ENCODE assay signal across 21 mouse cellular contexts in genomic region chr14:75706647-75707046, GRCm38 (mm10). TPM values are rescaled to one million over a fixed set of nuclear protein-coding genes. Genes with fewer than 3 reads are reported as not detected.
A peak's percentile ranks its signal among the peaks of the same experiment; 100 is the strongest.
DNase-seq lines count a peak whose midpoint lies in the region; ATAC-seq and TF ChIP-seq lines count a peak whose summit lies in the region.
"Had no signal": no experiment of that assay in that cellular context is flagged by ENCODE, and none has a peak within 500 bp of the region (broad histone marks: within the 10 kb centered on the region; RNA-seq: fewer than 3 reads in every experiment).

No protein-coding gene starts in this region.

- H3K27me3 ChIP-seq in MEL (ENCODE audit: control insufficient read depth in 1 of 2, insufficient read depth in 2 of 2, low read length in 2 of 2) = no peaks in the 10 kb centered on the region
- no peaks in the 10 kb centered on the region for H3K27me3 ChIP-seq in kidney, adult 2 months (replicated peaks; ENCODE audit: control insufficient read depth, insufficient read depth, low read length)
- no peaks in the 10 kb centered on the region for H3K27me3 ChIP-seq in kidney, postnatal 0 days (ENCODE audit: insufficient read depth, low read length)
- H3K27me3 ChIP-seq: embryonic facial prominence, embryonic 15.5 days; forebrain, embryonic 15.5 days; hindbrain, embryonic 13.5 days; neural tube, embryonic 15.5 days had no signal

- TF ChIP-seq CTCF in MEL (IDR thresholded peaks at IDR 0.05 in 2 of 3, conservative IDR thresholded peaks at IDR 0.05 in 1 of 3; ENCODE audit: control insufficient read depth in 1 of 3, insufficient read depth in 1 of 3, low read depth in 2 of 3, low read length in 3 of 3, poor library complexity in 1 of 3, severe bottlenecking in 1 of 3) = no peak
- TF ChIP-seq CTCF in kidney, adult 2 months (conservative IDR thresholded peaks at IDR 0.05; ENCODE audit: insufficient read depth, insufficient read length, low read depth, low read length) = no peak
- TF ChIP-seq CTCF in kidney, postnatal 0 days (IDR thresholded peaks at IDR 0.05; ENCODE audit: low read depth) = no peak
- TF ChIP-seq CTCF in olfactory bulb, adult 2 months (IDR thresholded peaks at IDR 0.05; ENCODE audit: insufficient read depth, low read depth, low read length) = no peak

- no peak overlapping the region for H3K4me3 ChIP-seq in MEL (ENCODE audit: control insufficient read depth in 1 of 2, insufficient read depth in 1 of 2, low read depth in 2 of 2, low read length in 2 of 2)
- no peak overlapping the region for H3K4me3 ChIP-seq in kidney, adult 2 months (ENCODE audit: insufficient read depth, low read depth, low read length)
- H3K4me3 ChIP-seq in kidney, postnatal 0 days (replicated peaks; ENCODE audit: low read depth, low read length) = no peak overlapping the region
- H3K4me3 ChIP-seq in olfactory bulb, adult 2 months (ENCODE audit: insufficient read depth, low read depth, low read length) = no peak overlapping the region
- H3K4me3 ChIP-seq: embryonic facial prominence, embryonic 15.5 days; forebrain, embryonic 15.5 days; hindbrain, embryonic 13.5 days; midbrain, embryonic 10.5 days; myocyte; neural tube, embryonic 15.5 days had no signal

- TF ChIP-seq POLR2A in MEL (IDR thresholded peaks at IDR 0.05; ENCODE audit: control insufficient read depth in 1 of 2, insufficient read depth in 1 of 2, low read depth in 1 of 2, low read length in 2 of 2, poor library complexity in 1 of 2) = no peak
- TF ChIP-seq POLR2A in kidney, adult 2 months (IDR thresholded peaks at IDR 0.05; ENCODE audit: low read depth, low read length) = no peak
- TF ChIP-seq POLR2A in olfactory bulb, adult 2 months (IDR thresholded peaks at IDR 0.05; ENCODE audit: insufficient read depth, low read depth, low read length) = no peak

- no peak for TF ChIP-seq EP300 in MEL (IDR thresholded peaks at IDR 0.05; ENCODE audit: low read depth in 1 of 2, low read length in 2 of 2)

- H3K36me3 ChIP-seq in MEL (ENCODE audit: control insufficient read depth in 1 of 2, insufficient read depth in 2 of 2, low read length in 2 of 2) = peaks cover 0 to 31% of the 10 kb centered on the region in 2 experiments; a peak in 2 of 4 replicates
- peaks cover 7% of the 10 kb centered on the region for H3K36me3 ChIP-seq in kidney, adult 2 months (ENCODE audit: control insufficient read depth, insufficient read depth, low read length)
- H3K36me3 ChIP-seq in kidney, postnatal 0 days (ENCODE audit: insufficient read depth, low read length) = peaks cover 30% of the 10 kb centered on the region

- H3K9ac ChIP-seq in MEL (ENCODE audit: control insufficient read depth, low read depth, low read length, poor library complexity, severe bottlenecking) = no peak overlapping the region
- no peak overlapping the region for H3K9ac ChIP-seq in kidney, postnatal 0 days (ENCODE audit: low read depth, low read length)
- H3K9ac ChIP-seq: embryonic facial prominence, embryonic 15.5 days; forebrain, embryonic 15.5 days; hindbrain, embryonic 13.5 days; neural tube, embryonic 15.5 days had no signal

- no peak overlapping the region for H3K4me2 ChIP-seq in kidney, postnatal 0 days (ENCODE audit: low read length)
- H3K4me2 ChIP-seq: embryonic facial prominence, embryonic 15.5 days; forebrain, embryonic 15.5 days; hindbrain, embryonic 13.5 days; neural tube, embryonic 15.5 days had no signal

- DNase-seq in MEL (ENCODE audit: low read depth, low spot score) = no peak
- DNase-seq in kidney, adult 2 months = peak; percentile 78
- DNase-seq in kidney, postnatal 0 days (ENCODE audit: low spot score) = peak; percentile 13
- no peak for DNase-seq in layer of hippocampus, adult 8-10 months (ENCODE audit: low spot score in 2 of 2)
- DNase-seq in cerebellum, adult 11-12 months = no peak
- DNase-seq in embryo, embryonic 10.5 days (ENCODE audit: low spot score) = no peak
- DNase-seq: adrenal gland, postnatal 10 days; B cell, adult 2 months; cerebellum, adult 9-10 months; gastrocnemius, postnatal 14 days; right cerebral cortex, postnatal 25 days; spleen, adult 18-20 months had no signal

- H3K4me1 ChIP-seq in MEL (ENCODE audit: control insufficient read depth in 1 of 2, insufficient read depth in 2 of 2, low read length in 2 of 2) = no peaks in the 10 kb centered on the region
- peaks cover 13% of the 10 kb centered on the region for H3K4me1 ChIP-seq in kidney, adult 2 months (ENCODE audit: control insufficient read depth, insufficient read depth, low read length)
- H3K4me1 ChIP-seq in kidney, postnatal 0 days (replicated peaks; ENCODE audit: insufficient read depth, low read length) = no peaks in the 10 kb centered on the region
- H3K4me1 ChIP-seq in olfactory bulb, adult 2 months (ENCODE audit: control insufficient read depth, insufficient read depth, low read length) = no peaks in the 10 kb centered on the region
- H3K4me1 ChIP-seq: embryonic facial prominence, embryonic 15.5 days; forebrain, embryonic 15.5 days; hindbrain, embryonic 13.5 days had no signal

- no peak overlapping the region for H3K27ac ChIP-seq in MEL (ENCODE audit: control insufficient read depth, low read depth, low read length)
- peak overlapping the region; percentile 82 for H3K27ac ChIP-seq in kidney, adult 2 months (ENCODE audit: insufficient read depth, low read depth, low read length)
- H3K27ac ChIP-seq in kidney, postnatal 0 days = 0 out of 2 replicates have a peak overlapping the region, but pooled peaks have one; percentile 31
- 0 out of 2 replicates have a peak overlapping the region, but pooled peaks have one; percentile 21 for H3K27ac ChIP-seq in olfactory bulb, adult 2 months (ENCODE audit: insufficient read depth, low read depth, low read length)
- H3K27ac ChIP-seq: embryonic facial prominence, embryonic 15.5 days; forebrain, embryonic 15.5 days; hindbrain, embryonic 13.5 days; macrophage; midbrain, embryonic 10.5 days; neural tube, embryonic 15.5 days had no signal

- peak; percentile 55; the same call in 1 of the 2 replicates for ATAC-seq in kidney, postnatal 0 days (replicated peaks; ENCODE audit: low FRiP score, low read depth)
- ATAC-seq: forebrain, embryonic 15.5 days; midbrain, embryonic 16.5 days had no signal

- TF ChIP-seq RAD21 in MEL (IDR thresholded peaks at IDR 0.05; ENCODE audit: low read depth, low read length) = no peak

- H3K79me2 ChIP-seq in MEL (ENCODE audit: control insufficient read depth, insufficient read depth, low read length, poor library complexity) = no peaks in the 10 kb centered on the region

- no peaks in the 10 kb centered on the region for H3K9me3 ChIP-seq in MEL (replicated peaks; ENCODE audit: insufficient read depth, low read length)
- no peaks in the 10 kb centered on the region for H3K9me3 ChIP-seq in kidney, postnatal 0 days (replicated peaks; ENCODE audit: low read length)
- H3K9me3 ChIP-seq: embryonic facial prominence, embryonic 15.5 days; forebrain, embryonic 15.5 days; hindbrain, embryonic 13.5 days; midbrain, embryonic 10.5 days; neural tube, embryonic 15.5 days had no signal

- 37% methylated on average over 4 of the region's 4 CpGs for WGBS in kidney, adult 2 months
- 49% methylated on average over 4 of the region's 4 CpGs for WGBS in kidney, postnatal 0 days
- 32% methylated on average over 4 of the region's 4 CpGs for WGBS in olfactory bulb, adult 2 months

TF ChIP-seq in MEL, 35 proteins besides CTCF, POLR2A, EP300 and RAD21:
- TF ChIP-seq ETS1 (IDR thresholded peaks at IDR 0.05; ENCODE audit: low read depth, low read length) = no peak
- TF ChIP-seq MAFK (IDR thresholded peaks at IDR 0.05; ENCODE audit: borderline replicate concordance, low read depth, low read length) = peak; percentile 85

RNA-seq across cellular contexts. Expression of gene Cog3, which starts 47.7 kb away (rescaled TPM):
- 15.3 and 16.7 TPM in 2 replicates for total RNA-seq in MEL (2012; rRNA removed)
- polyA plus RNA-seq in MEL (2012; ENCODE audit: insufficient read depth in 1 of 2, insufficient read length in 2 of 2, low read depth in 1 of 2, low replicate concordance in 2 of 2, missing spikeins in 1 of 2) = 10 to 100 TPM; 15.3 to 46.1 TPM
- polyA plus RNA-seq in kidney, adult 2 months (2012; rRNA removed) = 7.8 and 10.0 TPM in 2 replicates
- 16.3 and 16.6 TPM in 2 replicates for polyA plus RNA-seq in kidney, postnatal 0 days (2015; fragmentation: Nextera tagmentation; extraction: Ambion mirVana)
- not detected in 2 replicates for polyA plus RNA-seq in olfactory bulb, adult 2 months (2012; ENCODE audit: insufficient read depth, insufficient read length, low replicate concordance, missing spikeins)
- total RNA-seq in layer of hippocampus, adult 8-10 months (2022) = 10 to 100 TPM; 25.6 to 29.1 (median 27.2) TPM

Comparison
In these comparisons a context has a peak if more than half of its experiments do, and no peak if none do; other contexts are left out.
1. DNase-seq: peak in kidney, adult 2 months (single experiment) and kidney, postnatal 0 days (single experiment); none in MEL (single experiment), layer of hippocampus, adult 8-10 months (0 of 2), cerebellum, adult 11-12 months (single experiment) and embryo, embryonic 10.5 days (single experiment).